Mouse (Mus musculus) olfactory bulb, adult 2 months (tissue): ENCODE data around the gene Anapc5.

Experiments used
- CTCF ChIP-seq: fragments of 200-500 bp; IDR thresholded peaks from 2 replicates; pipeline ENCODE4 v1.5.1; 2012; ENCODE audit warnings: low read depth, mild to moderate bottlenecking, low read length, moderate library complexity; ENCODE audit not compliant: insufficient read depth
- POLR2A ChIP-seq: fragments of 200-500 bp; IDR thresholded peaks from 2 replicates; pipeline ENCODE4 v1.6.1; 2012; ENCODE audit warnings: mild to moderate bottlenecking, low read depth, low read length, moderate library complexity; ENCODE audit not compliant: insufficient read depth

DNA sequence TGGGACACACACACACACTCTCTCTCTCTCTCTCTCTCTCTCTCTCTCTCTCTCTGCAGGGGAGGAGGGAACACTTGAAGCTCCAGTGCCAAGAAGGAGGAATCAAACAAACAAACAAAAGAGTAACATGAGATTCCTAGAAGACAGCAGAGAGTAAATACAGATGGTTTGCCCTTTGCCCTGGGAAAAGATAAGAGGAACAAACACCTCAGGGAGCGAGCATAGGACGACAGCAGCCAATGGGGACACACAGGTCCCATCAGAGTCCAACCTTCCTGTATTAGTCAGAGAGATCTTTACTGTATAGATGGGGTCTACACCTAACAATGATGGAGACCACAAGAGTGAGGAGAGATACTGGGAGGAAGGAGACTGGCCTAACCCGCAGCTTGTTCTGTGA, 23.3 kb downstream of the Anapc5 start:
- no peak for TF ChIP-seq POLR2A
- TF ChIP-seq CTCF: no peak
